Mouse (Mus musculus): ENCODE results near the gene Unc5cl.

Gene Unc5cl

GRCm38 (mm10) chr17:48432158-48432980 is 22.3 kb upstream of the Unc5cl start, which contains the start of gene Apobec2:
Gene Apobec2 (minus strand): TSS chr17:48432930.
- no peak for DNase-seq

GRCm38 (mm10) chr17:48433006-48433655 is 21.6 kb upstream of the Unc5cl start:
- DNase-seq = no peak

GRCm38 (mm10) chr17:48433689-48434330 is 20.9 kb upstream of the Unc5cl start:
- DNase-seq = no peak

- DNase-seq = no peak
Measured at GRCm38 (mm10) chr17:48434479-48434878, 20.2 kb upstream of the Unc5cl start.

GRCm38 (mm10) chr17:48436487-48436886 is 18.2 kb upstream of the Unc5cl start:
- peak; percentile 27 for DNase-seq

- peak; percentile 62 for DNase-seq
Measured at GRCm38 (mm10) chr17:48437421-48437911, 17.2 kb upstream of the Unc5cl start.

GRCm38 (mm10) chr17:48442745-48443457 is 11.8 kb upstream of the Unc5cl start:
- peak; percentile 54 for DNase-seq

GRCm38 (mm10) chr17:48443542-48444145 is 11.1 kb upstream of the Unc5cl start:
- peak; percentile 43 for DNase-seq

- no peak for DNase-seq
Measured at GRCm38 (mm10) chr17:48447675-48448074, 7.0 kb upstream of the Unc5cl start.

GRCm38 (mm10) chr17:48450666-48451352 is 3.9 kb upstream of the Unc5cl start:
- no peak for DNase-seq

GRCm38 (mm10) chr17:48451353-48451675 is 3.4 kb upstream of the Unc5cl start, which contains the start of gene Tspo2:
Gene Tspo2 (minus strand): TSS chr17:48451522.
- no peak for DNase-seq

GRCm38 (mm10) chr17:48451753-48452444 is 2.8 kb upstream of the Unc5cl start:
- no peak for DNase-seq

- no peak for DNase-seq
Measured at GRCm38 (mm10) chr17:48453489-48453888, 1.2 kb upstream of the Unc5cl start.

GRCm38 (mm10) chr17:48454190-48454589 is 511 bp upstream of the Unc5cl start:
- DNase-seq = no peak

GRCm38 (mm10) chr17:48455955-48456354 is 1.3 kb downstream of the Unc5cl start:
- no peak for DNase-seq

- no peak for DNase-seq
Measured at GRCm38 (mm10) chr17:48457971-48458653, 3.4 kb downstream of the Unc5cl start.

- DNase-seq = no peak
Measured at GRCm38 (mm10) chr17:48462096-48462495, 7.4 kb downstream of the Unc5cl start.

- DNase-seq = no peak
Measured at GRCm38 (mm10) chr17:48463391-48463790, 8.7 kb downstream of the Unc5cl start.

GRCm38 (mm10) chr17:48466769-48467394 is 12.2 kb downstream of the Unc5cl start:
- no peak for DNase-seq
